Mouse (Mus musculus) neural tube, embryonic 11.5 days (tissue): ENCODE measurements around the gene Soga1. TPM values are rescaled to one million over a fixed set of nuclear protein-coding genes. Genes with fewer than 3 reads are reported as not detected.

Experiments
- ATAC-seq: fragments of 200-750 bp; cut with Nextera tagmentation; 2 replicates; pipeline ENCODE4 v1.8.0; 2017; ENCODE audit warnings: moderate number of reproducible peaks, mild to moderate bottlenecking, moderate TSS enrichment, moderate library complexity; ENCODE audit not compliant: insufficient read depth, low FRiP score, low TSS enrichment
- DNase-seq: peaks from one replicate; pipeline ENCODE4 v3.0.0-alpha.2; 2015; ENCODE audit warnings: low spot score
- H3K27ac ChIP-seq: fragments of 300-500 bp; sonication (generic); 2 replicates; pipeline ENCODE4 v1.5.1; 2014; ENCODE audit warnings: low read depth, mild to moderate bottlenecking, low read length
- H3K27me3 ChIP-seq: fragments of 300-500 bp; sonication (generic); 2 replicates; pipeline ENCODE4 v1.6.1; 2014; ENCODE audit warnings: mild to moderate bottlenecking, low read length, mixed read lengths; ENCODE audit not compliant: control insufficient read depth, insufficient read depth
- H3K36me3 ChIP-seq: fragments of 300-500 bp; sonication (generic); 2 replicates; pipeline ENCODE4 v1.6.1; 2014; ENCODE audit warnings: mild to moderate bottlenecking, low read length, moderate library complexity, mixed read lengths; ENCODE audit not compliant: control insufficient read depth, insufficient read depth
- H3K4me1 ChIP-seq: fragments of 300-500 bp; sonication (generic); 2 replicates; pipeline ENCODE4 v1.6.1; 2014; ENCODE audit warnings: low read length, mixed read lengths; ENCODE audit not compliant: control insufficient read depth, insufficient read depth
- H3K4me2 ChIP-seq: fragments of 300-500 bp; sonication (generic); 2 replicates; pipeline ENCODE4 v1.6.1; 2014; ENCODE audit warnings: low read depth, mild to moderate bottlenecking, moderate library complexity
- H3K4me3 ChIP-seq: fragments of 300-500 bp; sonication (generic); 2 replicates; pipeline ENCODE4 v1.5.1; 2014; ENCODE audit warnings: low read depth, low read length
- H3K9ac ChIP-seq: fragments of 300-500 bp; sonication (generic); 2 replicates; pipeline ENCODE4 v1.6.1; 2014; ENCODE audit warnings: mild to moderate bottlenecking, low read length
- H3K9me3 ChIP-seq: fragments of 300-500 bp; sonication (generic); 2 replicates; pipeline ENCODE4 v1.6.1; 2016; ENCODE audit warnings: low read length; ENCODE audit not compliant: control insufficient read depth
- WGBS: fragments of 180-500 bp; shearing (Covaris S2); extraction: QIAGEN DNeasy Blood & Tissue Kit; methylation state at CpG from one replicate; pipeline ENCODE4 v1.1.7; 2014; 5-methylcytosine and 5-hydroxymethylcytosine counted together
- polyA plus RNA-seq: library from polyadenylated mRNA; unstranded; fragments of >200 nt; fragmentation: Nextera tagmentation; extraction: Ambion mirVana; gene quantifications from 2 replicates; pipeline ENCODE4 v1.2.1, GENCODE M21; 2014

Soga1 gene
- polyA plus RNA-seq, 1 experiment from 2014 or later, result 7.6 TPM

- Histone ChIP-seq H3K27ac (no peak overlapping the region), H3K9ac (no peak overlapping the region; the same call in 1 of the 2 replicates), H3K4me3 (peak overlapping the region; percentile 90; the same call in 1 of the 2 replicates), H3K36me3 (peaks cover 4% of the 10 kb centered on the region), H3K9me3 (no peaks in the 10 kb centered on the region), H3K27me3 (no peaks in the 10 kb centered on the region), H3K4me1 (peaks cover 34% of the 10 kb centered on the region), H3K4me2 (peak overlapping the region; percentile 99)
- WGBS, result 85% methylated on average over 7 of the region's 7 CpGs
- DNase-seq (no peak), ATAC-seq (no peak)
Observed at GRCm38 (mm10) chr2:157076585-157076984, 2.5 kb downstream of the Soga1 start.

GRCm38 (mm10) chr2:157075685-157076084 lies 3.4 kb downstream of the Soga1 start:
- H3K36me3 ChIP-seq, result peaks cover 4% of the 10 kb centered on the region
- H3K4me2 ChIP-seq, result peak overlapping the region; percentile 99
- peak overlapping the region; percentile 6; the same call in 1 of the 2 replicates for H3K4me3 ChIP-seq
- ATAC-seq (no peak), DNase-seq (no peak)
- WGBS, result 82% methylated on average over 3 of the region's 3 CpGs
- H3K9ac ChIP-seq, result no peak overlapping the region
- H3K4me1 ChIP-seq, result peaks cover 39% of the 10 kb centered on the region
- H3K27ac ChIP-seq, result no peak overlapping the region
- no peaks in the 10 kb centered on the region for H3K27me3 ChIP-seq
- H3K9me3 ChIP-seq, result no peaks in the 10 kb centered on the region

GRCm38 (mm10) chr2:157075226-157075625 lies 3.8 kb downstream of the Soga1 start:
- WGBS, result 87% methylated on average over 3 of the region's 3 CpGs
- no peak for DNase-seq
- Histone ChIP-seq H3K27me3 (no peaks in the 10 kb centered on the region), H3K4me3 (0 out of 2 replicates have a peak overlapping the region, but pooled peaks have one; percentile 6), H3K4me2 (peak overlapping the region; percentile 99), H3K4me1 (peaks cover 43% of the 10 kb centered on the region), H3K27ac (no peak overlapping the region), H3K9ac (no peak overlapping the region), H3K36me3 (peaks cover 4% of the 10 kb centered on the region), H3K9me3 (no peaks in the 10 kb centered on the region)
- ATAC-seq, result no peak

GRCm38 (mm10) chr2:157074772-157075171 lies 4.3 kb downstream of the Soga1 start:
- Histone ChIP-seq H3K9ac (no peak overlapping the region), H3K4me2 (no peak overlapping the region), H3K9me3 (no peaks in the 10 kb centered on the region), H3K4me3 (no peak overlapping the region), H3K27me3 (no peaks in the 10 kb centered on the region), H3K4me1 (peaks cover 47% of the 10 kb centered on the region), H3K27ac (no peak overlapping the region), H3K36me3 (peaks cover 4% of the 10 kb centered on the region)
- no peak for ATAC-seq
- DNase-seq, result no peak
- WGBS, result 84% methylated on average over 5 of the region's 5 CpGs

- no peak for ATAC-seq
- no peak for DNase-seq
- 82% methylated on average over 9 of the region's 9 CpGs for WGBS
- H3K36me3 ChIP-seq, result peaks cover 4% of the 10 kb centered on the region
- no peak overlapping the region for H3K4me3 ChIP-seq
- H3K27me3 ChIP-seq, result no peaks in the 10 kb centered on the region
- H3K27ac ChIP-seq, result no peak overlapping the region
- no peak overlapping the region for H3K9ac ChIP-seq
- H3K9me3 ChIP-seq, result no peaks in the 10 kb centered on the region
- H3K4me1 ChIP-seq, result peaks cover 52% of the 10 kb centered on the region
- no peak overlapping the region for H3K4me2 ChIP-seq
Observed at GRCm38 (mm10) chr2:157074186-157074724, 4.8 kb downstream of the Soga1 start.

GRCm38 (mm10) chr2:157073378-157074052 lies 5.5 kb downstream of the Soga1 start:
- peaks cover 4% of the 10 kb centered on the region for H3K36me3 ChIP-seq
- H3K27ac ChIP-seq, result no peak overlapping the region
- no peaks in the 10 kb centered on the region for H3K27me3 ChIP-seq
- no peak overlapping the region for H3K9ac ChIP-seq
- no peak overlapping the region; the same call in 1 of the 2 replicates for H3K4me2 ChIP-seq
- WGBS, result 81% methylated on average over 9 of the region's 9 CpGs
- DNase-seq (no peak), ATAC-seq (no peak)
- no peak overlapping the region for H3K4me3 ChIP-seq
- peaks cover 58% of the 10 kb centered on the region for H3K4me1 ChIP-seq
- H3K9me3 ChIP-seq, result no peaks in the 10 kb centered on the region

GRCm38 (mm10) chr2:157072316-157072990 lies 6.6 kb downstream of the Soga1 start:
- ATAC-seq, result no peak
- Histone ChIP-seq H3K4me1 (peaks cover 58% of the 10 kb centered on the region), H3K27me3 (no peaks in the 10 kb centered on the region), H3K9ac (no peak overlapping the region), H3K9me3 (no peaks in the 10 kb centered on the region), H3K4me3 (no peak overlapping the region), H3K27ac (no peak overlapping the region), H3K4me2 (no peak overlapping the region), H3K36me3 (peaks cover 4% of the 10 kb centered on the region)
- no peak for DNase-seq
- 88% methylated on average over 9 of the region's 9 CpGs for WGBS

GRCm38 (mm10) chr2:157071556-157071955 lies 7.5 kb downstream of the Soga1 start:
- Histone ChIP-seq H3K9me3 (no peaks in the 10 kb centered on the region), H3K9ac (0 out of 2 replicates have a peak overlapping the region, but pooled peaks have one; percentile 18), H3K27ac (no peak overlapping the region), H3K27me3 (no peaks in the 10 kb centered on the region), H3K4me1 (peaks cover 49% of the 10 kb centered on the region), H3K4me3 (no peak overlapping the region), H3K4me2 (no peak overlapping the region), H3K36me3 (peaks cover 4% of the 10 kb centered on the region)
- DNase-seq (no peak), ATAC-seq (no peak)
- 78% methylated on average over 2 of the region's 2 CpGs for WGBS
